Mouse (Mus musculus): ENCODE data around the gene Olfr781. TPM values are rescaled to one million over a fixed set of nuclear protein-coding genes. Genes with fewer than 3 reads are reported as not detected.
"Not testable (repeated sequence)": the region's sequence is repeated elsewhere in the genome, so short reads cannot be mapped to it uniquely, and the experiment has no call there.

Gene Olfr781
- polyA plus RNA-seq (2015; fragmentation: Nextera tagmentation; extraction: Ambion mirVana) = not detected in 2 replicates

- Histone ChIP-seq H3K4me3 (replicated peaks) (no peak within 1 kb of the TSS), H3K9me3 (replicated peaks) (no peaks in the 10 kb centered on the region), H3K9ac (no peak within 1 kb of the TSS), H3K27ac (replicated peaks) (no peak within 1 kb of the TSS), H3K36me3 (replicated peaks) (no peaks in the 10 kb centered on the region), H3K4me2 (no peak within 1 kb of the TSS), H3K27me3 (no peaks in the 10 kb centered on the region), H3K4me1 (replicated peaks) (no peaks in the 10 kb centered on the region)
- no peak for ATAC-seq (ENCODE audit: insufficient read depth)
These were observed at the start of gene Olfr781 for GRCm38 (mm10) chr10:129328554-129328953. Gene Olfr781 (plus strand): TSS chr10:129328854.

- H3K9ac ChIP-seq; H3K36me3 ChIP-seq (replicated peaks); H3K4me3 ChIP-seq (replicated peaks); H3K27ac ChIP-seq (replicated peaks); H3K27me3 ChIP-seq; H3K4me1 ChIP-seq (replicated peaks); ATAC-seq (ENCODE audit: insufficient read depth); H3K9me3 ChIP-seq (replicated peaks); H3K4me2 ChIP-seq: not testable (repeated sequence)
- 21% methylated on average over 1 of the region's 1 CpGs for WGBS (ENCODE audit: insufficient replicate concordance)
These were observed 15.7 kb upstream of the Olfr781 start for GRCm38 (mm10) chr10:129312973-129313372.

- not testable (repeated sequence) for ATAC-seq (ENCODE audit: insufficient read depth); H3K27me3 ChIP-seq
These were observed 15.1 kb upstream of the Olfr781 start for GRCm38 (mm10) chr10:129313521-129313920.

GRCm38 (mm10) chr10:129317817-129318216 lies 10.8 kb upstream of the Olfr781 start, which contains the start of gene Olfr780:
Gene Olfr780 (plus strand): TSS chr10:129318117.
- no peak within 1 kb of the TSS for H3K9ac ChIP-seq

More at GRCm38 (mm10) chr10:129313521-129313920, 15.1 kb upstream of the Olfr781 start:
- H3K9me3 ChIP-seq (replicated peaks); H3K4me2 ChIP-seq; H3K36me3 ChIP-seq (replicated peaks); H3K27ac ChIP-seq (replicated peaks); H3K4me3 ChIP-seq (replicated peaks); H3K4me1 ChIP-seq (replicated peaks); H3K9ac ChIP-seq: not testable (repeated sequence)
- WGBS (ENCODE audit: insufficient replicate concordance) = 20% methylated on average over 1 of the region's 1 CpGs

GRCm38 (mm10) chr10:129348550-129348949 lies 19.9 kb downstream of the Olfr781 start, which contains the start of gene Olfr782:
Gene Olfr782 (plus strand): TSS chr10:129348850.
- Histone ChIP-seq H3K4me1 (replicated peaks) (no peaks in the 10 kb centered on the region), H3K9me3 (replicated peaks) (no peaks in the 10 kb centered on the region; the same call in 1 of the 2 replicates), H3K27ac (replicated peaks) (no peak within 1 kb of the TSS), H3K9ac (no peak within 1 kb of the TSS), H3K4me2 (no peak within 1 kb of the TSS), H3K4me3 (replicated peaks) (no peak within 1 kb of the TSS), H3K27me3 (no peaks in the 10 kb centered on the region), H3K36me3 (replicated peaks) (no peaks in the 10 kb centered on the region)
- ATAC-seq (ENCODE audit: insufficient read depth) = no peak
- 62% methylated on average over 3 of the region's 3 CpGs for WGBS (ENCODE audit: insufficient replicate concordance)

More at GRCm38 (mm10) chr10:129317817-129318216, 10.8 kb upstream of the Olfr781 start, which contains the start of gene Olfr780:
- Histone ChIP-seq H3K27me3 (no peaks in the 10 kb centered on the region), H3K9me3 (replicated peaks) (no peaks in the 10 kb centered on the region), H3K4me3 (replicated peaks) (no peak within 1 kb of the TSS), H3K27ac (replicated peaks) (no peak within 1 kb of the TSS), H3K4me2 (no peak within 1 kb of the TSS), H3K36me3 (replicated peaks) (no peaks in the 10 kb centered on the region), H3K4me1 (replicated peaks) (no peaks in the 10 kb centered on the region)
- no peak for ATAC-seq (ENCODE audit: insufficient read depth)
- WGBS (ENCODE audit: insufficient replicate concordance) = 57% methylated on average over 3 of the region's 3 CpGs

- H3K9ac ChIP-seq; H3K4me1 ChIP-seq (replicated peaks); H3K4me3 ChIP-seq (replicated peaks); H3K27me3 ChIP-seq; H3K36me3 ChIP-seq (replicated peaks); H3K4me2 ChIP-seq; H3K27ac ChIP-seq (replicated peaks); ATAC-seq (ENCODE audit: insufficient read depth); H3K9me3 ChIP-seq (replicated peaks): not testable (repeated sequence)
- WGBS (ENCODE audit: insufficient replicate concordance) = 47% methylated on average over 2 of the region's 2 CpGs
These were observed 23.8 kb downstream of the Olfr781 start for GRCm38 (mm10) chr10:129352475-129352874.

- not testable (repeated sequence) for H3K4me3 ChIP-seq (replicated peaks); H3K36me3 ChIP-seq (replicated peaks); H3K27me3 ChIP-seq; H3K27ac ChIP-seq (replicated peaks); H3K9me3 ChIP-seq (replicated peaks); ATAC-seq (ENCODE audit: insufficient read depth); H3K9ac ChIP-seq; H3K4me2 ChIP-seq; H3K4me1 ChIP-seq (replicated peaks)
- 59% methylated on average over 4 of the region's 4 CpGs for WGBS (ENCODE audit: insufficient replicate concordance)
These were observed 27.8 kb downstream of the Olfr781 start for GRCm38 (mm10) chr10:129356496-129356895.

- H3K27me3 ChIP-seq = no peaks in the 10 kb centered on the region
- ATAC-seq (ENCODE audit: insufficient read depth) = no peak
- H3K27ac ChIP-seq (replicated peaks) = no peak overlapping the region
- WGBS (ENCODE audit: insufficient replicate concordance) = 58% methylated on average over 5 of the region's 5 CpGs
- H3K4me3 ChIP-seq (replicated peaks) = no peak overlapping the region
- no peaks in the 10 kb centered on the region for H3K4me1 ChIP-seq (replicated peaks)
- no peaks in the 10 kb centered on the region for H3K9me3 ChIP-seq (replicated peaks)
- no peak overlapping the region for H3K4me2 ChIP-seq
- no peaks in the 10 kb centered on the region for H3K36me3 ChIP-seq (replicated peaks)
- H3K9ac ChIP-seq = no peak overlapping the region
These were observed 28.7 kb downstream of the Olfr781 start for GRCm38 (mm10) chr10:129357307-129357706.

GRCm38 (mm10) chr10:129374051-129374450 lies 45.4 kb downstream of the Olfr781 start:
- not testable (repeated sequence) for H3K27me3 ChIP-seq; H3K9me3 ChIP-seq (replicated peaks); H3K4me3 ChIP-seq (replicated peaks); H3K36me3 ChIP-seq (replicated peaks); H3K27ac ChIP-seq (replicated peaks); H3K9ac ChIP-seq; H3K4me2 ChIP-seq; H3K4me1 ChIP-seq (replicated peaks); ATAC-seq (ENCODE audit: insufficient read depth)
- 65% methylated on average over 5 of the region's 5 CpGs for WGBS (ENCODE audit: insufficient replicate concordance)

Other genes starting within 250 kb of the Olfr781 start
- gene Olfr767, start 245.9 kb upstream of the Olfr781 start, polyA plus RNA-seq (2015; fragmentation: Nextera tagmentation; extraction: Ambion mirVana) = not detected in 2 replicates
- not detected in 2 replicates for gene Olfr768, start 229.5 kb upstream of the Olfr781 start, polyA plus RNA-seq (2015; fragmentation: Nextera tagmentation; extraction: Ambion mirVana)
- gene Olfr769, start 211.0 kb upstream of the Olfr781 start, polyA plus RNA-seq (2015; fragmentation: Nextera tagmentation; extraction: Ambion mirVana) = not detected in 2 replicates
- gene Olfr770, start 189.9 kb upstream of the Olfr781 start, polyA plus RNA-seq (2015; fragmentation: Nextera tagmentation; extraction: Ambion mirVana) = not detected in 2 replicates
- gene Olfr771, start 164.1 kb upstream of the Olfr781 start, polyA plus RNA-seq (2015; fragmentation: Nextera tagmentation; extraction: Ambion mirVana) = not detected in 2 replicates
- gene Olfr772, start 150.9 kb upstream of the Olfr781 start, polyA plus RNA-seq (2015; fragmentation: Nextera tagmentation; extraction: Ambion mirVana) = not detected in 2 replicates
- gene Olfr773, start 141.4 kb upstream of the Olfr781 start, polyA plus RNA-seq (2015; fragmentation: Nextera tagmentation; extraction: Ambion mirVana) = not detected in 2 replicates
- gene Olfr774, start 92.7 kb upstream of the Olfr781 start, polyA plus RNA-seq (2015; fragmentation: Nextera tagmentation; extraction: Ambion mirVana) = not detected in 2 replicates
- not detected in 2 replicates for gene Olfr775, start 80.4 kb upstream of the Olfr781 start, polyA plus RNA-seq (2015; fragmentation: Nextera tagmentation; extraction: Ambion mirVana)
- not detected in 2 replicates for gene Olfr776, start 69.7 kb upstream of the Olfr781 start, polyA plus RNA-seq (2015; fragmentation: Nextera tagmentation; extraction: Ambion mirVana)
- gene Olfr777, start 57.4 kb upstream of the Olfr781 start, polyA plus RNA-seq (2015; fragmentation: Nextera tagmentation; extraction: Ambion mirVana) = not detected in 2 replicates
- gene Olfr780, start 10.7 kb upstream of the Olfr781 start, polyA plus RNA-seq (2015; fragmentation: Nextera tagmentation; extraction: Ambion mirVana) = not detected in 2 replicates
- gene Olfr782, start 20.0 kb downstream of the Olfr781 start, polyA plus RNA-seq (2015; fragmentation: Nextera tagmentation; extraction: Ambion mirVana) = not detected in 2 replicates
- gene Olfr784, start 55.2 kb downstream of the Olfr781 start, polyA plus RNA-seq (2015; fragmentation: Nextera tagmentation; extraction: Ambion mirVana) = not detected in 2 replicates
- not detected in 2 replicates for gene Olfr785, start 76.6 kb downstream of the Olfr781 start, polyA plus RNA-seq (2015; fragmentation: Nextera tagmentation; extraction: Ambion mirVana)
- gene Olfr786, start 98.5 kb downstream of the Olfr781 start, polyA plus RNA-seq (2015; fragmentation: Nextera tagmentation; extraction: Ambion mirVana) = not detected in 2 replicates
- not detected in 2 replicates for gene Olfr787, start 133.0 kb downstream of the Olfr781 start, polyA plus RNA-seq (2015; fragmentation: Nextera tagmentation; extraction: Ambion mirVana)
- not detected in 2 replicates for gene Olfr788, start 142.1 kb downstream of the Olfr781 start, polyA plus RNA-seq (2015; fragmentation: Nextera tagmentation; extraction: Ambion mirVana)
- gene Olfr789, start 155.9 kb downstream of the Olfr781 start, polyA plus RNA-seq (2015; fragmentation: Nextera tagmentation; extraction: Ambion mirVana) = not detected in 2 replicates
- gene Olfr790, start 169.6 kb downstream of the Olfr781 start, polyA plus RNA-seq (2015; fragmentation: Nextera tagmentation; extraction: Ambion mirVana) = not detected in 2 replicates
- gene Olfr791, start 192.9 kb downstream of the Olfr781 start, polyA plus RNA-seq (2015; fragmentation: Nextera tagmentation; extraction: Ambion mirVana) = not detected in 2 replicates
- not detected in 2 replicates for gene Olfr792, start 210.3 kb downstream of the Olfr781 start, polyA plus RNA-seq (2015; fragmentation: Nextera tagmentation; extraction: Ambion mirVana)
- not detected in 2 replicates for gene Olfr794, start 238.8 kb downstream of the Olfr781 start, polyA plus RNA-seq (2015; fragmentation: Nextera tagmentation; extraction: Ambion mirVana)

Measured in liver, embryonic 15.5 days (tissue).